Mouse (Mus musculus) G1E (cell line): ENCODE data around the gene Tsfm. TPM values are rescaled to one million over a fixed set of nuclear protein-coding genes. Genes with fewer than 3 reads are reported as not detected.

Experiments
- ATAC-seq: 2 replicates; pipeline ENCODE4 v1.8.0; 2016; ENCODE audit warnings: mild to moderate bottlenecking; ENCODE audit not compliant: insufficient number of reproducible peaks, poor library complexity, low FRiP score, severe bottlenecking; ENCODE audit errors: extremely low read depth
- DNase-seq: peaks from one replicate; pipeline ENCODE4 v3.0.0; 2012; ENCODE audit warnings: low spot score
- H3K27me3 ChIP-seq: 2 replicates; pipeline ENCODE4 v1.6.1; 2012; ENCODE audit warnings: mild to moderate bottlenecking, low read length, inconsistent platforms; ENCODE audit not compliant: insufficient read depth
- H3K36me3 ChIP-seq: replicated peaks from 2 replicates; pipeline ENCODE3; 2012; ENCODE audit warnings: mild to moderate bottlenecking, inconsistent platforms
- H3K4me1 ChIP-seq: 2 replicates; pipeline ENCODE4 v1.6.1; 2012; ENCODE audit warnings: low read depth, low read length, inconsistent platforms, mixed read lengths; ENCODE audit not compliant: insufficient read depth
- H3K4me3 ChIP-seq: 2 replicates; pipeline ENCODE4 v1.5.1; 2012; ENCODE audit warnings: low read depth, mild to moderate bottlenecking, inconsistent platforms, low read length, moderate library complexity, mixed read lengths
- H3K9me3 ChIP-seq: replicated peaks from 2 replicates; pipeline ENCODE4 v1.6.1; 2012; ENCODE audit warnings: inconsistent platforms
- CTCF ChIP-seq: IDR thresholded peaks from 2 replicates; pipeline ENCODE4 v1.5.1; 2012; ENCODE audit warnings: low read depth, low read length, inconsistent platforms, mixed read lengths
- GATA1 ChIP-seq: IDR thresholded peaks from 2 replicates; pipeline ENCODE4 v1.6.1; 2012; ENCODE audit warnings: borderline replicate concordance, low read length, inconsistent platforms, mixed read lengths
- GATA2 ChIP-seq: IDR thresholded peaks from 2 replicates; pipeline ENCODE4 v1.6.1; 2012; ENCODE audit warnings: low read depth, low read length, inconsistent platforms, borderline replicate concordance
- POLR2AphosphoS5 ChIP-seq: IDR thresholded peaks from 2 replicates; pipeline ENCODE4 v1.6.1; 2012; ENCODE audit warnings: low read depth, low read length, inconsistent platforms; ENCODE audit not compliant: insufficient replicate concordance
- TAL1 ChIP-seq: conservative IDR thresholded peaks from 2 replicates; pipeline ENCODE4 v1.6.1; 2012; ENCODE audit warnings: low read depth, low read length, inconsistent platforms, mixed read lengths
- polyA plus RNA-seq: library from polyadenylated mRNA; stranded (reverse); fragments of >175 nt; gene quantifications from 2 replicates; pipeline ENCODE4 v1.2.3, GENCODE M21; 2012
- total RNA-seq, 2 experiments: library from RNA; stranded (forward) in 1 of 2; stranded (reverse) in 1 of 2; fragments of 200-1000 nt in 1 of 2; fragments of >200 nt in 1 of 2; fragmentation: Nextera tagmentation in 1 of 2; gene quantifications; 2 replicates each; pipeline ENCODE4 v1.2.3; 2014 to 2017

The Tsfm gene
- total and polyA plus RNA-seq, 3 experiments: 44.5 to 58.9 (median 53.2) TPM

DNA sequence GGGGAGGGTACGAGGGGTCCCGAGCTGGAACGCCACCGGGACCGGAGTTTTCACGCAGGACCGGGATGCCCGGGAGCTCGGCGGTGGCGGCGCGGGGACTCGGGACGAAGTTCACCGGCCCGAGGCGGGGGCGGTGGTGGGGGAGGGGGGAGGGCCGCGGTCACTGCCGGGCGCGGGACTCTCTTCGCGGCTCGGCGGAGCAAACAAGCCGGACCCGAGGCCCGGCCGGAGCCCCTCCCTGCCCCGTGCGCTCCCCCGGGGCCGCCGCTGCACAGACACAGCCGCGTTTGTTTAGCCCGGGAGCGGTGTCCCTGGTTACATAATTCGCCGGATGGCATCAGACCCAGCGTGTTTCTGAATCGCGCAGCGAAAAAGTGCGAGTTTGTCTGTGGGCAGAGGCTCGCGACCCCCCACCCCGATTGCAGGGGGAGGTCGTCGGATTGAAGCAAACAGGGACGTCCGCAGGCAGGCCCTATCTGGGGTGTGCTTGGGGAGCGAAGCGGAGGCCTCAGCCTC, 50.9 kb downstream of the Tsfm start:
- peaks cover 41% of the 10 kb centered on the region for H3K36me3 ChIP-seq
- no peak for ATAC-seq
- TF ChIP-seq GATA1 (no peak), POLR2AphosphoS5 (no peak), TAL1 (no peak), CTCF (no peak), GATA2 (no peak)
- H3K9me3 ChIP-seq: no peaks in the 10 kb centered on the region
- peak overlapping the region; percentile 87 for H3K4me3 ChIP-seq
- peaks cover 58% of the 10 kb centered on the region for H3K4me1 ChIP-seq
- H3K27me3 ChIP-seq: peaks cover 25% of the 10 kb centered on the region
- DNase-seq: peak; percentile 52

DNA sequence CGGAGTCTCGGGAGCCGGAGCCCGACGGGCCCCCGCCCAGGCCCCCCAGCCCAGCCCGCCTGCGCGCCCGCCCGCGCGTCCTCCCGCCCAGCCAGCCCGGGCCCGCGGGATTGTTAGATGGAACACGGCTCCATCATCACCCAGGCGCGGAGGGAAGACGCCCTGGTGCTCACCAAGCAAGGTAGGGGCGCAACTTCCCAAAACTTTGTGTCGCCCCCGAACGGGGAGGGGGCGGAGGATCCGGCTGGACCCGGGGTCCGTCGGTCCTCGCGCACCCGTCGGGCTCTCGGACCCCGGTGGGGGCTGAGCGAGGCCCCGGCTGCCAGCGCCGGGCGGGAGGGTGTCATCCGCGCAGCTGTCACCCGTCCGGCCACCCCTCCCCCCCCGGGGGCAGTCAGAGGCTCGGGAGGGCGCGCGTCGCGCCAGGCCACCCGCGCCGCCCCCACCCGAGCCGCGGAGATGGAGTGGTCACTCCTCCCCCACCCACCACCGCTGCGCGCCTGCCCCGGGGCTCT, 51.5 kb downstream of the Tsfm start:
- H3K4me1 ChIP-seq: peaks cover 53% of the 10 kb centered on the region
- ATAC-seq (no peak), DNase-seq (peak; percentile 68)
- peaks cover 28% of the 10 kb centered on the region for H3K27me3 ChIP-seq
- no peaks in the 10 kb centered on the region for H3K9me3 ChIP-seq
- TF ChIP-seq CTCF (no peak), GATA1 (no peak), POLR2AphosphoS5 (no peak), GATA2 (no peak), TAL1 (no peak)
- peak overlapping the region; percentile 87 for H3K4me3 ChIP-seq
- peaks cover 36% of the 10 kb centered on the region for H3K36me3 ChIP-seq

DNA sequence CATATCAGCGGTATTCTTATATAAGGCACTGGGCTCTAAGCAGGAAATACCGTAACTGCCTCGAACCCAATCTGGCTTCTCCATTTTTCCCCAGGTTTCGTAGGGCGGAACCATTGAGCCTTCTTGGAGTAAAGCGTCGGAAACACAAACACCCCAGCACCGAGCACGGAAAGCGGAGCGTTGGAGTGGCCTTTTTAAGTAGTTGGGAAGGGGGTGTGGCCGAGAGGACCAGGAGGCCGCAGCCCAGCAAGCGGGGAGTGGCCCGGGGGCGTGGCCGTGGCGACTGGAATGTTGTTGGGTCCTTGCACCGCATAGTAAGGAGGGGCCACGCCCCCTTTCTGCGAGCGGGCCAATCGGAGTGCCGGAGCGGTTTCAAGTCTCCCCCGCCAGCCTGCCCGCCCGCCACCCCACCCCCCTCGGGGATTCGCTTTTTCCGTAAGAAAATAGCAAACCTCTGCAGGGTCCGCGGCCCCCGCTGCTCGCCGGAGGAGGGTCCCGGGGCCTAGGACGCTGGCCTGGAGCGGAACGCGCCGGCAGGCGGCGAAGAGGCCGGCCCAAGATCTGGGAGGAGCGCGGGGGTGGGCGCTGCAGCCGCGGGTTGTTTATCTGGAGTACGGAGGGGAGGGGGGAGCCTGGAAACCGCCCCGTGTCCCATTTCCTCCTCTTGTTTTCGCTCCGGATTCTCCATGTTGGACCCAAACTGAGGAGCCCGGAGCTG, 52.2 kb downstream of the Tsfm start, which contains the start of gene Ctdsp2:
TSS of gene Ctdsp2 (plus strand) at position 441 of the 718 bp plus-strand sequence.
- Histone ChIP-seq H3K9me3 (no peaks in the 10 kb centered on the region), H3K4me1 (peaks cover 46% of the 10 kb centered on the region), H3K36me3 (peaks cover 29% of the 10 kb centered on the region), H3K27me3 (peaks cover 33% of the 10 kb centered on the region), H3K4me3 (peak within 1 kb of the TSS; percentile 87)
- TF ChIP-seq CTCF (no peak), GATA1 (no peak)
- DNase-seq: peak; percentile 99
- peak; percentile 90 for ATAC-seq

DNA sequence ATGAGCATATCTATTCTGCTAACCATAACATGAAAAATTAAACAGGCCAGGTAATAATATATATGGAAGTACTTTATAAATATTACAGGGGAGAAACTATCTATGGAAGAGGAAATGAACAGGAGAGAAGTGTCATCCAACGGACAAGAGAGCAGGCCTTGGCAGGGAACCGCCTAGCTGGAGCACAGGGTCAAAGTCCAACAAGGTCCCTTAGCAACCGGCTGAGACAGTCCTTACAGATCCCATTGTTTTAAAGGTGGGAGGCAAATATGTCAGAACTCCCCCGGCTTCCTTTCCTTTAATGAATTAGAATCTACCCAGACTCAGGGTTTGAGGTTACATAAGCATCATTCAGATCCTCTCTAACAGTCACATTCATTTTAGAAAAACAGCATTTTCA, 53.6 kb downstream of the Tsfm start:
- H3K4me3 ChIP-seq: no peak overlapping the region
- peaks cover 44% of the 10 kb centered on the region for H3K27me3 ChIP-seq
- peaks cover 16% of the 10 kb centered on the region for H3K36me3 ChIP-seq
- no peaks in the 10 kb centered on the region for H3K9me3 ChIP-seq
- ATAC-seq: no peak
- H3K4me1 ChIP-seq: peaks cover 38% of the 10 kb centered on the region
- no peak for DNase-seq
- TF ChIP-seq POLR2AphosphoS5: no peak
- TF ChIP-seq TAL1: no peak
- TF ChIP-seq GATA2: no peak
- TF ChIP-seq CTCF: no peak
- no peak for TF ChIP-seq GATA1

DNA sequence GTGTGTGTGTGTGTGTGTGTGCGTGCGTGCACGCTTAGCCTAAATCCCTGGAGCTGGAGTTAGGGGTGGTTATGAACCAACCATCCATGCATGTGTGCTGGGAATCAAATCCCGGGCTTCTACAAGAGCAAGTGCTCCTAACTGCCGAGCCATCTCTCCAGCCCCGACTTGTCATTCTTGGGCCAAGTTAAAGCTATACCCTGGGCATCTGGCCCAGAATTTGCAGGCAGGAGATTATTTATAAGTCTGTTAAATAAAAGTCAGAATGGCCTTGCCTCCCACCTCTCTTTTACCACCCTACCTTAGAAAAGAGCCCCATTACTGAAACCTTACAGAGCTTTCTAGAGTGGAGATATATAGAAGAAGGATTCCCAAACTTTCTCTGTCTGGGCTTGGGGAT, 54.9 kb downstream of the Tsfm start:
- H3K4me1 ChIP-seq: peaks cover 31% of the 10 kb centered on the region
- no peaks in the 10 kb centered on the region for H3K9me3 ChIP-seq
- peaks cover 54% of the 10 kb centered on the region for H3K27me3 ChIP-seq
- no peak overlapping the region for H3K4me3 ChIP-seq
- no peak for ATAC-seq
- H3K36me3 ChIP-seq: peaks cover 6% of the 10 kb centered on the region
- TF ChIP-seq POLR2AphosphoS5: no peak
- no peak for TF ChIP-seq GATA2
- TF ChIP-seq CTCF: no peak
- TF ChIP-seq TAL1: no peak
- TF ChIP-seq GATA1: no peak
- no peak for DNase-seq

DNA sequence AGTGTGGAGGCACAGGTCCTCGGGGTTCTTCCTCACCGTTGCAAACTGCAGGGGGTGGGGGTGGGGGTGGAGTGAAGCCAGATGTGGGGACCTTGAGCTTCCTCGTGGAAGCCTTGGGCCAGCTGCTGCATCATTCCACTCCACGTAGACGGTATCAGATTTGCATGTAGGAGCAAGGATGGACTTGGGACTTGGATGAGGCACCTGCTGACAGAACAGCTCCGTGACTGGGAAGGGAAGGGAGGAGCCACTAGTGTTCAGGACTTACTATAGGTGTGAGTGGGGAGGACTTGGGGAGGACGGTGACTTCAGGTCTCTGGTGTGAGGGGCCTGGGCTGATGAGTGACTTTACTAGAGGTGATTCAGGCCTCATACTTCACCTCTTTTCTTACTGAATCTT, 57.7 kb downstream of the Tsfm start:
- H3K36me3 ChIP-seq: no peaks in the 10 kb centered on the region
- DNase-seq (no peak), ATAC-seq (no peak)
- no peak overlapping the region for H3K4me3 ChIP-seq
- H3K9me3 ChIP-seq: no peaks in the 10 kb centered on the region
- TF ChIP-seq POLR2AphosphoS5 (no peak), GATA1 (no peak), GATA2 (no peak), TAL1 (no peak), CTCF (no peak)
- H3K4me1 ChIP-seq: peaks cover 17% of the 10 kb centered on the region
- peaks cover 56% of the 10 kb centered on the region for H3K27me3 ChIP-seq
